Comparison of ENCODE assay signal across 8 mouse cellular contexts in the genomic region with DNA sequence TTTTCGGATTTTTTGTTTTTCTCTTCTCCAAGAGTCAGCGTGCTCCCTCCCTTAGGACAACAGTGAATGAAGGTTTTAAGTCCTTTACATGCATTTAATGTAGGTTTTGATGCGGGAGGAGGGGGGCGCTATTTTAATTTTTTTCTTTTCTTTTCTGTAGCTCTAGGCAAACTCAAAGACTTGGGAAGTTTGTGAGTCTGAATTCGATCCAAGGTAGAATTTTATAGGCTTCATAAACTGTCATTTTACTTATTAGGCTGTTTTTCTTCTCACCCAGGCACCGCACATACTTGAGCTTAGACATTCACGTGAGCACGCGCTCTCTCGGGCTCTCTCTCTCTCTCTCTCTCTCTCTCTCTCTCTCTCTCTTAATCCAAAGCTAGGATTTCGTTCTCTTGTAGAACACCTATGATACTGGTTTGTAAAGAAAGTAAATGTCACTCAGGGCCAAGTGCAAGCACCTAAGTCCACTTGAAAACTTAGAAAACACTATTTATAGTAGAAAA. TPM values are rescaled to one million over a fixed set of nuclear protein-coding genes. Genes with fewer than 3 reads are reported as not detected.
DNase-seq lines count a peak whose midpoint lies in the region; ATAC-seq lines count a peak whose summit lies in the region.

No protein-coding gene starts in this region.

- H3K4me3 ChIP-seq in heart, embryonic 15.5 days, result peak overlapping the region; percentile 68
- H3K4me3 ChIP-seq in hindbrain, embryonic 11.5 days (ENCODE audit: low read depth, low read length), result peak overlapping the region; percentile 62
- peak overlapping the region; percentile 66 for H3K4me3 ChIP-seq in midbrain, embryonic 14.5 days (replicated peaks; ENCODE audit: low read depth, low read length)

- H3K27ac ChIP-seq in heart, embryonic 15.5 days, result peak overlapping the region; percentile 100
- no peak overlapping the region for H3K27ac ChIP-seq in hindbrain, embryonic 11.5 days (ENCODE audit: low read depth, low read length)
- no peak overlapping the region for H3K27ac ChIP-seq in midbrain, embryonic 14.5 days (replicated peaks; ENCODE audit: low read depth, low read length)

- peaks cover 27% of the 10 kb centered on the region for H3K4me1 ChIP-seq in heart, embryonic 15.5 days (replicated peaks)
- H3K4me1 ChIP-seq in hindbrain, embryonic 11.5 days (replicated peaks; ENCODE audit: control insufficient read depth, insufficient read depth, low read length), result peaks cover 5% of the 10 kb centered on the region; the same call in 1 of the 2 replicates
- H3K4me1 ChIP-seq in midbrain, embryonic 14.5 days (ENCODE audit: control insufficient read depth, insufficient read depth, low read length), result peaks cover 4% of the 10 kb centered on the region; the same call in 1 of the 2 replicates

- peak overlapping the region; percentile 84 for H3K4me2 ChIP-seq in heart, embryonic 15.5 days
- H3K4me2 ChIP-seq in hindbrain, embryonic 11.5 days (replicated peaks; ENCODE audit: low read depth, low read length), result peak overlapping the region; percentile 89
- peak overlapping the region; percentile 82 for H3K4me2 ChIP-seq in midbrain, embryonic 14.5 days (ENCODE audit: low read length)

- H3K27me3 ChIP-seq in heart, embryonic 15.5 days, result no peaks in the 10 kb centered on the region
- peaks cover 23% of the 10 kb centered on the region for H3K27me3 ChIP-seq in hindbrain, embryonic 11.5 days (ENCODE audit: control insufficient read depth, insufficient read depth, low read length)
- H3K27me3 ChIP-seq in midbrain, embryonic 14.5 days (ENCODE audit: control insufficient read depth, insufficient read depth, low read length), result peaks cover 17% of the 10 kb centered on the region

- H3K9me3 ChIP-seq in heart, embryonic 15.5 days (replicated peaks), result no peaks in the 10 kb centered on the region
- H3K9me3 ChIP-seq in hindbrain, embryonic 11.5 days (ENCODE audit: control insufficient read depth, low read length), result no peaks in the 10 kb centered on the region
- H3K9me3 ChIP-seq in midbrain, embryonic 14.5 days (ENCODE audit: control insufficient read depth, low read length), result no peaks in the 10 kb centered on the region

- DNase-seq in heart, adult 8-10 months (ENCODE audit: low spot score), result no peak
- DNase-seq in MN1 (ENCODE audit: low spot score), result peak; percentile 27
- no peak for DNase-seq in hindbrain, embryonic 11.5 days (ENCODE audit: low spot score)
- DNase-seq in midbrain, embryonic 14.5 days, result peak; percentile 19
- no peak for DNase-seq in left cerebral cortex, adult 11 months (ENCODE audit: low spot score)
- DNase-seq in cerebellum, postnatal 14 days, result no peak
- no peak for DNase-seq in right cerebral cortex, postnatal 10 days (ENCODE audit: low spot score in 2 of 2)

- peak overlapping the region; percentile 94 for H3K9ac ChIP-seq in heart, embryonic 15.5 days
- no peak overlapping the region for H3K9ac ChIP-seq in hindbrain, embryonic 11.5 days (ENCODE audit: low read depth, low read length)
- H3K9ac ChIP-seq in midbrain, embryonic 14.5 days (replicated peaks; ENCODE audit: low read length), result no peak overlapping the region

- 6% methylated on average over 11 of the region's 11 CpGs for WGBS in heart, embryonic 15.5 days
- 7% methylated on average over 11 of the region's 11 CpGs for WGBS in hindbrain, embryonic 11.5 days
- WGBS in midbrain, embryonic 14.5 days, result 2% methylated on average over 11 of the region's 11 CpGs

- no peak for ATAC-seq in heart, embryonic 15.5 days (replicated peaks; ENCODE audit: insufficient number of reproducible peaks, insufficient read depth, low FRiP score, low read depth)
- no peak for ATAC-seq in hindbrain, embryonic 11.5 days (ENCODE audit: low FRiP score)
- no peak for ATAC-seq in midbrain, embryonic 14.5 days (ENCODE audit: low FRiP score, low TSS enrichment)

- no peaks in the 10 kb centered on the region for H3K36me3 ChIP-seq in heart, embryonic 15.5 days
- H3K36me3 ChIP-seq in hindbrain, embryonic 11.5 days (ENCODE audit: control insufficient read depth, insufficient read depth, low read length), result no peaks in the 10 kb centered on the region
- no peaks in the 10 kb centered on the region for H3K36me3 ChIP-seq in midbrain, embryonic 14.5 days (ENCODE audit: control insufficient read depth, insufficient read depth, low read length)

RNA-seq across cellular contexts. Expression of a gene that starts 2.0 kb away (rescaled TPM):
- 8.3 and 8.6 TPM in 2 replicates for polyA plus RNA-seq in heart, embryonic 15.5 days (2015; fragmentation: Nextera tagmentation; extraction: Ambion mirVana)
- 10 to 100 TPM; 16.7 to 21.8 (median 19.0) TPM for total RNA-seq in heart, adult 8-10 months (2022)
- 1.5 TPM in 2 replicates for polyA plus RNA-seq in hindbrain, embryonic 11.5 days (2014; fragmentation: Nextera tagmentation; extraction: Ambion mirVana)
- 0.50 and 0.62 TPM in 2 replicates for polyA plus RNA-seq in midbrain, embryonic 14.5 days (2014; fragmentation: Nextera tagmentation; extraction: Ambion mirVana)

RNA-seq across cellular contexts. Expression of a gene that starts 51.8 kb away (rescaled TPM):
- 39.3 and 45.4 TPM in 2 replicates for polyA plus RNA-seq in heart, embryonic 15.5 days (2015; fragmentation: Nextera tagmentation; extraction: Ambion mirVana)
- total RNA-seq in heart, adult 8-10 months (2022), result 10 to 100 TPM; 13.2 to 21.6 (median 18.0) TPM
- 69.3 and 74.3 TPM in 2 replicates for polyA plus RNA-seq in hindbrain, embryonic 11.5 days (2014; fragmentation: Nextera tagmentation; extraction: Ambion mirVana)
- polyA plus RNA-seq in midbrain, embryonic 14.5 days (2014; fragmentation: Nextera tagmentation; extraction: Ambion mirVana), result 76.6 and 85.3 TPM in 2 replicates

Comparison
In these comparisons a context has a peak if more than half of its experiments do, and no peak if none do; other contexts are left out.
1. DNase-seq: peak in MN1 (single experiment) and midbrain, embryonic 14.5 days (single experiment); none in heart, adult 8-10 months (single experiment), hindbrain, embryonic 11.5 days (single experiment), left cerebral cortex, adult 11 months (single experiment), cerebellum, postnatal 14 days (0 of 2) and right cerebral cortex, postnatal 10 days (0 of 2).
2. Peak in every context shown above with its lines, with median percentiles within 50 percentile points of each other: H3K4me2 ChIP-seq and H3K4me3 ChIP-seq.